Mouse (Mus musculus): Measurements from ENCODE around the gene Abcc12.

- TF ChIP-seq CTCF (IDR thresholded peaks at IDR 0.05; ENCODE audit: low read depth) (no peak), EP300 (IDR thresholded peaks at IDR 0.05; ENCODE audit: low read depth) (no peak)
Observed at GRCm38 (mm10) chr8:86613798-86614197, 33.3 kb upstream of the Abcc12 start.

All from liver, embryonic 14.5 days (tissue).